Mouse (Mus musculus) kidney, postnatal 36 days (tissue): ENCODE measurements around the gene Tmem94.
A peak's percentile ranks its signal among the peaks of the same experiment; 100 is the strongest.

Experiments
- DNase-seq, 2 experiments: peaks; one replicate each; pipeline ENCODE4 v3.0.0; 2021 to 2022; ENCODE audit warnings: mixed read lengths in 2 of 2

Tmem94 gene

DNA sequence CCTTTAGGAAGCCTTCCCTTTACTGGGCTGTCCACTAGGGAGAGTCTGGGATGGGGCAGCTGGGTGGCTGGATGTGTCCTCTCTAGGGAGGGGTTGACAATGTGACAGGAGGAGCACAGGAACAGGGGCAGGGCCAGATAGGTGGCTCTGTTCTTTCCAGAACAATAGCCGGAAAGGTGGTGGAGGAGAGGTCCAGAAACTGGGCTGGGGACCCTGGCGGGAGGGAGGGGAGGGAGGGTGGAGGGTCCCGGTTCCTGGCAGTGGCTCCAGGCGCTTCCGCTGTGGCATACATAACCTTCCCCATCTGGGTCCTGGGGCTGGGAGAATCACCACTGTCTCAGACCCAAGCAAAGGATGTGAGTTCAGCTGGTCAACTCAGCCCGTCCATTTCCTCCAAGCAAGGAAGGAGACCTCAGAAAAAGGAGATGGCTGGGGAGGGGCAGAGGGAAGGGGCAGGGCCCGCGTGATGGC lies 44.1 kb downstream of the Tmem94 start:
- DNase-seq: peak; percentile 74 to 83

DNA sequence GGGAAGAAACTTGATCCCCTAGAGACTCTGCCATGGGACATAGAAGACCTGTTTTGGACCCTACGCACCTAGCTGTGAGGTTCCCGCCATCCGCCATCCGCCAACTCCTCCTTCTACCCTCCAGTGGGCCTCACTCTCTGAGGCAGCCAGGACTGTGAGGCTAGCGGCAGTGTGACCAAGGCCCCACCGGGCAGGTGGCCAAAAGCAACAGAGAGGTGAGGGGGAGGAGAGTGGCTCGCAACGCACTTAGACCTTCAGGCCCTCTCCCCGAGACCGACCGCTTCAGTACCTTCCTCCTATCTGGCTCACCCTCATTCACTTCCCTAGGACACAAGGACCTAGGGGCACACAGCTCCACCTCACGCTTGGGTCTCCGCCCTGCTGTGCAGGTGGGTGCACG lies 45.1 kb downstream of the Tmem94 start:
- DNase-seq: peak; percentile 86 to 90

DNA sequence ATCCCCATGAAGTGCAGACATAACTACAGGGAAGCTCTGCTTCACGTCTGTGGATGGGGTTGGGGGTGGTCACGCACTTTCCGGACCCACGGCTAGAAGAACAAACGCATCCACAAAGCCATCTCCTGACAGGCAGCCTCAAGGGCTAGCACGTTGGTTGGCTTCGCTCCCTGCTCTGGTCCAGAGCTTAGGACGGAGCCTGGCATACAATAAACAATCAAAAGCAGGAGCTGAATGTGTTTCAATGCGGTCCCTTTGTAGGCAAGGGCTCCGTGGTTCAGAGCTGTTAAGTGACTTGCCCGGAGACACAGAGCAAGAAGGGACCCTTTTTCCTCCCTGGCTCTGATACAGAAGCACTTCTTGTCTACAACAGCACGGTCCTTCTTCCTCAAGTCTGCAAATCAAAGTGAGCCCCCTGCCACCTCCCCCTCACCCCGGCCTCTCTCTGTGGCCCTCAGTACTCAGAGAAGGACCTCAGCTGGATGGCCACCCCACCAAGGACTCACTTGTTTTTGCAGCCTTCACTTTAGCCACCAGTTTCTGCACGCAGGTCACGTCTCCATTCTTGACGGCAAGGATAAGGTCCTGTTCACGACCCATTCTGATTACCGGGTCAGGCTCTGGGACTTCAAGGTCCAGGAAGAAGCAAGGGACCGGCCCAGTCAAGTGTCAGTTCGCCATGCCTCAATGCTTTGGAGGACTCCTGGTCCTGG lies 46.3 kb downstream of the Tmem94 start:
- no peak for DNase-seq

DNA sequence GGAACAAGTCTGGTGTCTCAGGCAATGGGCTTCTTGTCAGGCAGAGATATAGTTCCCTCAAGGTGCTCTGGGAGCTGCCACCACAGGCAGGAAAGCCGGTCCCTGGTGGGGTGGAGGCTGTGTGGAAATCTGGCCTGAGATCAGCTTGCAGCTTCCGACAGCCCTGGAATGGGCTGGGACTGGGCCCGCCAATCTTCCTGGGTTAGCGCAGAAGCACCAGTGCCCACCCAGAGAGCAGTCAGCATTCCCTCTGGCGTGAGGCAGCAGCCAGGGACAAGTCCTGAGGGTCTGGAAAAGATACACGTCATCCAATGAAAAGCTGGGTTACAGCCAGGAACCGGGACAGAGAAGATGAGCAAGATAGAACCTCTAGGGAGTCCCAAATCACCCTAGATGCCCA lies 46.9 kb downstream of the Tmem94 start:
- DNase-seq: peak; percentile 75 to 80

DNA sequence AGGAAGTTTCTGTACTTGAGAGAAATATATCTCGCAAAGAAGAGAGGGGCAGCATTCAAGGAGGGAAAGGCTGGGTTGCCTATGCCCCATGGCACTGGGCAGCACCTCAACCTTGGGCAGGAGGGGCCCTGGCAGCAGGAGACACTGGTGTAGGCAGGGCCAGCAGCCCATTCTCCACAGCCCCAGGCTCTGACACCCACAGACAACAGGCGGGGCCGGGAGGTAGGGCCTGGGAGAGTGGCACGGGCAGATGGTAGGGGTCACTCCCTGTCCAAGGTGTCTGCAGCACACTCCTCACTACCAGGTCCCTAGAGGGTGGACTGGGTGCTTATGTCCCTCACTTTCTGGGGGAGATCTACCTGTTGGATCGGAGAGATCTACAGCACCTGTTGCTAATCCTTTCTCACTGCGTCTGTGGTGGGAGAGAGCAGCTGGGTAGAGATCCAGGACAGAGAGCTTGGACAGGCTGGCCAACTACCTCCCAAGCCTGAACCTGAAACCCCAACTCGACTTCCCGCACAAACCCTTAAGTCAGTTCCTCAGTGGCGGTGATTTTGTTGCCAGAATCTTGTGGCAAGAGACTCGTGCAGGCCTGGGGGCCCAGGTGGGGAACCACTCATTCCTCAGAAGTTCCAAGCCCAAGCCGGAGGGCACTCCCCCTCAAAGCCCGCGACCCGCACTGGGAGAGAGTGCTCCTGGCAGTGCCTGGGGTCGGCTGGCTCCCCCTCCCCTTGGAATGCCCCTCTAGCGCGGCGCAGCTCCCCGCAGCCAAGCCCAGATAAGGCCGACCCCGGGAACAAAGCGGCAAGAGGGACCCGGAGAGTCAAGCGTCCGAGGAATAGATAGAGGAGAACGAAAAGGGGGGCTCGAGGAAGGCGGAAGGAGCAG lies 47.5 kb downstream of the Tmem94 start:
- peak; percentile 41 to 60 for DNase-seq

DNA sequence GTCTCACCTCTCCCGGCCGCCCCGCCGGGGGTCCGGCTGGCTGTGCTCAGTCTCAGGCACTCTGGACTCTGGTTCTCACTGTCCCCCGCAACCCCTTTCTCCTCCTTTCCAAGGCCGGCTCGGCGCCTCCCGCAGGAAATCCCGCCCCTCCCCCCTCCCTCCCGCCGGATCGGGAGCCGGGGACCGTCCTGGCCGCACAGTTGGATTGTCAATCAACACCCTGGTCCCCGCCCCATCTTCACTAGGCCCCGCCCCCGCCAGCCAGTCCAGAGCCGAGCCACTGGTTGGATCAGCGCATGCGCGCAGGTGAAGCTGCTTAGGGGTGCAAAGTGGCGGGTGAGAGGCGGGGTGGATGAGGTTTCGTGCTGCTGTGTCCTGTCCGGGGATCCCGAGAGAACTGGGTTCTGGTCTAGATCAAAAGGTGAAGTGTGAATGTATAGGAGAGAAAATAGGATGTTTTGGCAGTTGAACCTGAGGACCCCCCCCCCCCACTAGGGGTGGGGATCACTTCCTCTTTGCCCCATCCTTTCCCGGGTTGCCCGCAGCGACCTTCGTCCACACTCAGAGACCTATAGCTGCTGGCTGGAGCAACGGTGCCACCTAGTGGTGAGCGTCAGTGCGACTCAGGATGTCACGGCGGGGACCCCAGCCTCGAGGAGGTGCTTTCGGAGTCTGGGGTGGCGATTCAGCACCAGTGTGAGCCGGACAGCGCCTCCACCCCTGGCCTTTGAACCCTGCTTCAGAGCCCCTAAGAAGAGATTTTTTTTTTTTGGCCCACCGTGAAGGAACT lies 48.5 kb downstream of the Tmem94 start, which contains the start of gene Caskin2:
Caskin2 (minus strand) TSS at position 133 of the 790 bp plus-strand sequence.
- DNase-seq: peak; percentile 97 to 99

DNA sequence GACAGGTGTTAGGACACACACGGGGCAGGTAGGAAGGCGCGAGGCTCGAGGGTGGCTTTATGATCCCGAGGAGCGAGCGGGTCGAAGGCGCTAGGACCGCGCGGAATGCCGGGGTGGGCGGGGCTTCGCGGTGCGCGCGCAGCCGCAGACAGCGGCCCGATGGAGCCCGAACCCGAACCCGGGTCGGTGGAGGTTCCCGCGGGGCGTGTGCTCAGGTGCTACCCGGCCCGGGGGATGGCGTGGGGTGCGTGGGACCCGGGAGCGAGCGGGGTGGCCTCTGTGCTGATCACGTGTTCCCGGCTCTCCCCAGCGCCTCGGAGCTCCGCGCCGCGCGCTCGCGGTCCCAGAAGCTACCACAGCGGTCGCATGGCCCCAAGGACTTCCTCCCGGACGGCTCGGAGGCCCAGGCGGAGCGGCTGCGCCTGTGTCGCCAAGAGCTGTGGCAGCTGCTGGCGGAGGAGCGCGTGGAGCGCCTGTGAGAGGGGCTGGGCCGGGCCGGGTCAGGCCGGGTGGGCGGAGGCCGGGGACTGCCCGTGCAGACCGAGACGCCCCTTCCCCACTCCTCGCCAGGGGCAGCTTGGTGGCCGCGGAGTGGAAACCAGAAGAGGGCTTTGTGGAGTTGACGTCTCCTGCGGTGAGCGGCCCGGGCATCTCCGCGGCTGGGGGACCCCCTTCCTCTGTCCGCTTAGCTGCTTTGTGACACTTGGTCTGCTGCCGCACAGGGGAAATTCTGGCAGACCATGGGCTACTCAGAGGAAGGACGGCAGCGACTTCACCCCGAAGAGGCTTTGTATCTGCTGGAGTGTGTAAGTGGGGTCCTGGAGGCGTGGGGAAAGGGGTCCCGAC lies 49.6 kb downstream of the Tmem94 start, which contains the start of gene Tsen54:
Tsen54 (plus strand) TSS at position 120 of the 846 bp plus-strand sequence.
- peak; percentile 89 to 96 for DNase-seq

DNA sequence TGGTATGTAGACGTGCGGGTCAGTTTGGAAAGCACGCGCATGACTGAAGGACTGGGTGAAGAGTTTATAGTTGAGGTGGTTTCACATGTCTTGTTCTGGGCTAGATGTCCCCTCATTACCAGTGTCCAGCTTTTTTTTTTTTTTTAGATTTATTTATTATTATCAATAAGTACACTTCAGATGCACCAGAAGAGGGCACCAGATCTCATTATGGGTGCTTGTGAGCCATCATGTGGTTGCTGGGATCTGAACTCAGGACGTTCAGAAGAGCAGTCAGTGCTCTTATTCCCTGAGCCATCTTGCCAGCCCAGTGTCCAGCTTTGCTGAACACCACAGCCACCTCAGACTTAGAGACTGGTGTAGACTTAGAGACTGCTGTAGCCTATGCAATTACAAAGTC lies 52.1 kb downstream of the Tmem94 start:
- DNase-seq: no peak

DNA sequence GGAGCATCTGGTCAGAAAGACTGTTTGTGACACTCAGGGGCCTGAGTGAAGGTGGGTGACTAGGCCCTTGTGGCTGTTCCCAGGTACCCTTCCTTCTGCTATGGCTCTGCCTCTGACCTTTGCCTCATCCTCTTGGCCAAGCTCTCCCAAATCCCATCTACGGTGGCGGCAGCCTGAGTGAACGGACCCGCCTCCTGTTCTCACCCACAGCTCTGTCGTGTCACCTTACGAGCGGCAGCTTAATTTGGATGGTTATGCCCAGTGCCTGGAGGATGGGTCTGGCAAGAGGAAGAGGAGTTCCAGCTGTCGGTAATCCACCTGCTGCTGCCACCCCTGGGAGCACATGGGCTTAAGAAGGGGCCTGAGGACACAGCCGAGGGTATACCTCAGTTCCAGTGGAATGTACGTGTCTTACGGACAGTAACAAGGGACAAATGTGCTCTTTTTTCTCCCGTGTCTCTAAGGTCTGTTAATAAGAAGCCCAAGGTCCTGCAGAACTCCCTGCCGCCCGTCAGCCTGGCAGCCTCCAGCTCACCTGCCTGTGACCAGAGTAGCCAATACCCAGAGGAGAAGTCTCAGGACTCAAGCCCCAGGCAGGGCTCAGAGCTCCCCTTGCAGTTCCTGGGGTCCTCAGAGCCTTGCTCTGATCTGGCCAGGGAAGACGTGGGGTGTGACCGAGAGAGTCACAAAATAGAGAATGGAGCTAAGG lies 54.8 kb downstream of the Tmem94 start:
- peak in 1 of 2 experiments; percentile 55 for DNase-seq

DNA sequence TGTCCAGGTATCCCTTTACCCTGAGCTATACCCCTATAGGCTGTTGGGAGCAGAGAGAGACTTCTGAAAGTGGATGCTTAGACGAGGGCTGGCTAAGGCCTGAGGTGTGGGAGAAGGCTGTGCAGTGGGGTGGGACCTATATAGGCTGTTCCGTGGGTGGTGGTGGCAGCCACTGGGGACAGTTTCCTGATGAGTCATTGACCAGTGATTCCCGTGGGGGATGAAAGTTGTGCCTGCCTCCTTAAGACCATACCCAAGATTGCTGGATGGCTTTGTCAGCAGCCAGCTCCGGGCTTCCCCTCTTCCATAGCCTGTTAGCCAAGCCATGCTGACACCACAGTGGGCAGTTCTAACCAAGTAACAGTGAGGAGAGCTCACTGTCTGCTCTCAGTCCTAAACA lies 55.8 kb downstream of the Tmem94 start:
- DNase-seq: no peak

DNA sequence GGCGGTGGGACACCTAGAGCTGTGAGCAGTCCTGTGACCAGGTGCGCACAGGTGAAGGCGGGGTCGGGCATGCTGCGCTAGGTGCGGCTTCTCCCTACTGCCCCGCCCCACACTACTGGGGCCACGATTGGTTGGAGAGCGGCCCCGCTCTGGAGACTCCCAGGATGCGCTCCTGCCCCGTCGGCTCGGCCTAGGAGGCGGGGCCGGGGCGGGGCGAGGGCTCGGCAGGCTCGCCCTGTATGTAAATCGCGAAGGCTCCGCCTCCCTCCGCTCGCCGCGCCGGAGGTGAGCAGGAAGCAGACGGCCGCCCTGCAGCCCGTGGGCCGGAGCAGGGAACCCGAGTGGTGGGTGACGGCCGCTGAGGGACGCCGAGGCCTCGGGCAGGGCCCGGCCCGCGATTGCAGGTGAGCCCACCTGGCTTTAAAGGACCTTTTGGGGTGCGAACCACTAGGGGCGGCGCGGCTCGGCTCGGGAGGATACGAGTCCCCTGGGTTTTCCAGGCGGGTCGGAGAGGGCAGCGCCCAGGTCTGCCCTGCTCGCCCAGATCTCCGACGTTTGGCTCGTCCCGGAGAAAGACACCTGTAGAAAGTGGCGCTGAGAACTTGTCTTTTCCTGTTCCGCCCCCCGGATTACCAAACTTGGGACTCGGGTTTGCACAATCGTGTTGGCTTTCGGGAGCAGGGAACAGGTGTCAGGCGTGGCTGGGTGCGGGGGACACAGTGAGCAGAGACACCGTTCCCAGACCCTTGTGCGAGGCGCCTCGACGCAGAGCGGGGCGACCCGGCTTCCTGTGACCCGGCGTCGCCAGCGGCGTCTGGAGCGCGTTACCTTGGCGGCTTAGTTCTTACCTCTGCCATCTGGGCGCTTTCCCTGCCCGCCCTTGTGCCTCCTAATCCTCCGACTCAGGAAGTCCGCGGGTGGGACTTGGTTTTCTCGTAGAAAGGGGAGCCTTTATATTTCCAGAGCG lies 58.8 kb downstream of the Tmem94 start, which contains the start of gene Llgl2:
Llgl2 (plus strand) TSS at position 276 of the 967 bp plus-strand sequence.
- DNase-seq: peak; percentile 96 to 98

DNA sequence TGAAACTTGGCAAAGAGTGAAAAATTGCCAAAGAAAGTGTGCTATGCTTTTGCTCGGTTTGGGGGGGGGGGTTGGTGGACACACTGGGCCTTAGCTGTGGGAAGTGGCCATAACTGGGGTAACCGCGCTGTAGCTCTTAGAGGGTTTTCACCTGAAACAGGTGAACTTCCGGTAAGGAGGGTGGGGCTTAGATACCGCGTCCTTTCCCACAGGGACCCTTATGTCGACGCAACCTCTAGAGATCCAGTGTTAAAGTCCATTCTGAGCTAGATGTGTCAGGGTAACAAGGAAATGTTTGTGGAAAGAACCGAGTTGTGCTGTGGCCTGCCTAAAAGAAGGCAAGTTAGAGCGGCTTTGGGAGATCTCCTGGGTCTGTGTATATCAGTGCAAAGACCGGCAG lies 59.6 kb downstream of the Tmem94 start:
- DNase-seq: no peak

DNA sequence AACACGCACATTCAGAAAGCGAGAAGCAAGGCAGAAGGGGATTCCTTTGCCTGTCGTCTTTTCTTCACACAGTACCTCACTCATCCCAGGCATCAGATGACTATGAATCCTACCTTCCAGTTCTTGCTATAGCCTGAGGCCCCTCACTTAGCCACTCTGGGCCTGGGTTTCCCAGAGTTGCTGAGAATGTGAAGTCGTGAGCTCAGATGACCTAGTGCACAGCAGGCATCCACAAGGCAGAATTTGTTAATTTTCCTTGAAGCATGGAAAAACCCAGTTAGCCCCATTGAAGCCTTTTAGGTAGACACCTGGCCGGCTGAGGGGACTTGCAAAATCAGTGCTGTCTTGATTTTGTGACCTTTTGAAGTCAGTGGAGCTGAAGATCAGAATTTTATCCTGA lies 61.3 kb downstream of the Tmem94 start:
- no peak for DNase-seq

DNA sequence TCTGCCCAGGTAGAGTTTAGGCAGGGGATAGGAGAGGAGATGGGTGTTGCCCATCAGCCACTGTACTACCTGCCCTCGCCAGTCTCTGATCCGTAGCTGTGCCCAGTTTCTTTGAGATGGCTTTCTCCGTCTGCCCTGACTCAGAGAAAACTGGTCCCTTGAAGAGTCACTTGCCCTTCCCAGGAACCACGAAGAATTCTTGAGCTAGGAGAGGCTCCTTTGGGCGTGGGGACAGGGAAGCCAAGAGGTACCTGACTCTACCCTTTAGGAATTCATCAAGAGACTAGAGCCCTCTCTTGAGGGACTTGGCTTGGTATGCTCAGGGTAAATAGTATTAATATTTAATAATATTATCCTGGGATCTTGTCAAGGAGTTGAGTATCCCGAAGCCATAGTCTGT lies 62.4 kb downstream of the Tmem94 start:
- DNase-seq: no peak

DNA sequence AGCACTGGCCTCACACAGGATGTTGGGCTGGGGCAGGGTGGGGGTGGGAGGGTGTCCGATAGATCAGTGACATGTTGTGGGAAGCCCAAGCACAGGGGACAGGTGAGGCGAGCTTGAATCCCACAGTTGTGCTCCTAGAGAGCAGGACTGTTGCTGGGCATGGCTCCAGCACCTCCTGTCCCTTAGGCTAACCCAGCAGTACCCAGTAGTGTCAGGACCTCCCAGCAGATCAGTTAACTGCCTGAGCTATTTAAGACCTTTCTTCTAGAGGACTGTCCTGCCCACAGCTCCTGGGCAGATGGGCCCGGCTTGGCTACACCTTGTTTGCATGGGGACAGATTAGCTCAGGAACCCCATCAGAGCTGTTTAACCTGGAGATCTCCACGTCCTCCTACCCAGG lies 63.8 kb downstream of the Tmem94 start:
- DNase-seq: no peak

DNA sequence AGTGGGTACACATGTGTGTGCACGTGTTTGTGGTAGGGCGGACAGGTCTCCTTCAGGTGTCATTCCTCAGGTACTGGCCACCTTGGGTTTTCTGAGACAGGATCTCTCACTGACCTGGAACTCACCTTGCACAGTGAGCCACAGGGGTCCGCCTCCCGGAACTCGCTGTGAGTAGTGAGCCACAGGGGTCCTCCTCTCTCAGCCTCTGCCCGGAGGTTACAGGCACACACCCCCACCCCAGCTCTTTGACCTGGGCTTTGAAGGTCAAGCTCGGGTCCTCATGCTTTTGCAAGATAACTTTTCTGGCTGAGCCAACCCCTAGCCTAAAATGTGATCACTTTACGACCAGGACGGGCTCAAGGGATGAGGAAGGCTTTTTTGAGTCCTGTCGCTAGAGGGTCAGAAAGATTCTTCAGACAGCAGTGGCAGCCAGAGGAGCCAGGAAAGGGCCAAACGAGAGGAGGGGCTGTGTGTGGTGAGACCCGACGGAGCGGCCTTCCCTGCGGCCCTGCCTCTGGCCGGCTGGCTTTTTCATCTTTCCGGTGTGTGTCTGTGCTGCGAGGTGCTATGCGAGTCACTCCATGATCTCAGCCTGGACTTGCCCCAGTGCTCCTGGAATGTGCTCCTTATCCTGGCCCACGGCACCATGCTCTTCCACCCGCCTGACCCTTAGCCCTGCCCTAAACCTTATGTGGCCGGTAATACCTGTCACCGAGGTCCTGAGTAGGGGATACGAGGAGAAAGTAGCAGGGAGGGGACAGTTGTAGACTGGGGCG lies 65.5 kb downstream of the Tmem94 start:
- peak; percentile 71 to 81 for DNase-seq

DNA sequence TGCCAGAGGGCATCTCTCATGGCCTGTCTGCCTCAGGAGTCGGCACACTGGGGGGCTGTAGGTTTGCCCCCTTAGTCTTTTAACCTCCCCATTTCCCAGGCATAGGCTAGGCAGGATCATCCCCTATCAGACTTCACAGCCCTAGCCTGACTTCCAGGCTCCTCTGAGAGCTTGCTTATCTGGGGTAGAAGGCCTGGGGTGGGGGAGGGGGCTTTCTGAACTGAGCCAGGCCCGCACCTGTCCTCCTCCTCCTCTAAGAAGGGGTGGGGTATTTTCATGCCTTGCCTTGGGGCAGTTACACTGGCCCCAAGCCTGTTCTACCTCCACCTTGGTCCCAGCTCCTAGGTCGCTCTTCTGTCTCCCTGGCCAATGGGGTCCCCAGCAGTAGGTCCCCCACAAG lies 66.3 kb downstream of the Tmem94 start:
- DNase-seq: no peak

DNA sequence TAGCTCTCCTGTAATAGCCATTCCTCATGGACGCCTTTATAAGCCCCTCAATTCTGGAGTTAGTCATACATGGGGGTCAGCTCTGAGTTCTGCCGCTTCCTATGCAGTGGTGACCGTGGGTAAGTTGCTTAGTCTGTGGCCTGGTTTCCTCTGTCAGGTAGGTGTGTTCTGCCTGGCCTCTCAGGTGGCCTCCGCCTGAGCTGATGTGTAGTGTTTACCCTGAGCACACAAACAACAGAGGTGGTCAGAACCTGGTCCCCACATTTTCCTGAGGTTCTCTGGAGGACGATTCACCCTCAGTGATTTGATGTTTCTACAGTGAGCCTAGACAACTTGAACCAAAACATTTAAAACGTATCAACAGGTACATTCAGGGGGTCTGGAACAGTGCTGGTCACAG lies 66.8 kb downstream of the Tmem94 start:
- DNase-seq: no peak

DNA sequence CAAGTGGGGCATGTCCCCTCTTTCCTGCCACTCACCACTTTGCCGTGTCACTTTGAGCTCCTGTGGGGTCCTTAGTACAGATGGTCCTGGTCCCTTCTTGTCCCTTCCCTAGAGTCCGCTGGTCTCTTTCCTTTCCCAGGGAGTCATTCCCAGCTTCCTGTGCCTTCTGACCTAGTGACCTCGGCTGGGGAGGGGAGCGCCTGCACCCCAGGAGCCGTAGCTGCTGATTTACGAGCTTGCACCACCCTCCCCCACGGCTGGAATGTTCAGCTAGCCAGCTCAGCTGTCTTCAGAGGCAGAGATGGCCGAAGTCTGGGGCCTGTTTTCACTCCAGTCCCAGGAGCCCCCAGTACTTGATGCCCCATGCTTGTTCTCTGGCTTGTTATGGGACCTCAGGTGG lies 67.3 kb downstream of the Tmem94 start:
- peak; percentile 96 for DNase-seq
